Mouse (Mus musculus) forebrain, embryonic 11.5 days (tissue): ENCODE results near the gene Plcb2. TPM values are rescaled to one million over a fixed set of nuclear protein-coding genes. Genes with fewer than 3 reads are reported as not detected.

ENCODE experiments used
- polyA plus RNA-seq: library from polyadenylated mRNA; unstranded; fragments of >200 nt; fragmentation: Nextera tagmentation; extraction: Ambion mirVana; gene quantifications from 2 replicates; pipeline ENCODE4 v1.2.1, GENCODE M21; 2014

Gene Plcb2
- polyA plus RNA-seq, 1 experiment from 2014 or later, result 0.33 TPM

Other genes with a start within 250 kb of the Plcb2 start
- 239 and 257 TPM in 2 replicates for gene Srp14, start 248.7 kb downstream of the Plcb2 start, polyA plus RNA-seq
- gene Bmf, start 178.8 kb downstream of the Plcb2 start, polyA plus RNA-seq, result 2.4 and 6.0 TPM in 2 replicates
- 146 and 148 TPM in 2 replicates for gene Bub1b, start 130.2 kb downstream of the Plcb2 start, polyA plus RNA-seq
- gene Pak6, start 65.1 kb downstream of the Plcb2 start, polyA plus RNA-seq, result 1.2 and 2.2 TPM in 2 replicates
- gene Ankrd63, start 24.5 kb downstream of the Plcb2 start, polyA plus RNA-seq, result not detected in 2 replicates
- 28.6 and 30.4 TPM in 2 replicates for gene Inafm2, start 17.3 kb upstream of the Plcb2 start, polyA plus RNA-seq
- gene Ccdc9b, start 34.2 kb upstream of the Plcb2 start, polyA plus RNA-seq, result 0.36 and 0.87 TPM in 2 replicates
- not detected in 2 replicates for gene Phgr1, start 44.3 kb upstream of the Plcb2 start, polyA plus RNA-seq
- 5.4 and 5.9 TPM in 2 replicates for gene Disp2, start 51.3 kb upstream of the Plcb2 start, polyA plus RNA-seq
- gene Knstrn, start 85.6 kb upstream of the Plcb2 start, polyA plus RNA-seq, result 196 and 202 TPM in 2 replicates
- 48.8 and 58.0 TPM in 2 replicates for gene Ivd, start 133.5 kb upstream of the Plcb2 start, polyA plus RNA-seq
- 1.3 TPM in 2 replicates for gene Bahd1, start 171.9 kb upstream of the Plcb2 start, polyA plus RNA-seq
- 15.7 and 20.4 TPM in 2 replicates for gene Chst14, start 198.1 kb upstream of the Plcb2 start, polyA plus RNA-seq